Mouse (Mus musculus) heart, embryonic 10.5 days (tissue): ENCODE measurements around the gene C7. TPM values are rescaled to one million over a fixed set of nuclear protein-coding genes. Genes with fewer than 3 reads are reported as not detected.
"Not testable (repeated sequence)": the region's sequence is repeated elsewhere in the genome, so short reads cannot be mapped to it uniquely, and the experiment has no call there.

Source experiments
- DNase-seq: peaks from one replicate; pipeline ENCODE4 v3.0.0-alpha.2; 2017; ENCODE audit warnings: low spot score
- H3K27ac ChIP-seq: fragments of 300-500 bp; sonication (generic); 2 replicates; pipeline ENCODE4 v1.5.1; 2016; ENCODE audit warnings: mild to moderate bottlenecking
- H3K27me3 ChIP-seq: fragments of 300-500 bp; sonication (generic); 2 replicates; pipeline ENCODE4 v1.6.1; 2016; ENCODE audit warnings: mild to moderate bottlenecking; ENCODE audit not compliant: poor library complexity, insufficient read depth, severe bottlenecking
- H3K36me3 ChIP-seq: fragments of 300-500 bp; sonication (generic); 2 replicates; pipeline ENCODE4 v1.6.1; 2016; ENCODE audit warnings: mild to moderate bottlenecking, moderate library complexity
- H3K4me1 ChIP-seq: fragments of 300-500 bp; sonication (generic); 2 replicates; pipeline ENCODE4 v1.6.1; 2016; ENCODE audit warnings: mild to moderate bottlenecking
- H3K4me3 ChIP-seq: fragments of 300-500 bp; sonication (generic); 2 replicates; pipeline ENCODE4 v1.5.1; 2016; ENCODE audit warnings: mild to moderate bottlenecking, moderate library complexity
- H3K9me3 ChIP-seq: fragments of 300-500 bp; sonication (generic); 2 replicates; pipeline ENCODE4 v1.6.1; 2016; ENCODE audit warnings: mild to moderate bottlenecking, moderate library complexity
- WGBS: fragments of 180-500 bp; shearing (Covaris S2); methylation state at CpG from one replicate; pipeline ENCODE4 v1.1.7; 2016; 5-methylcytosine and 5-hydroxymethylcytosine counted together
- polyA plus RNA-seq: library from polyadenylated mRNA; unstranded; fragments of >200 nt; fragmentation: Nextera tagmentation; extraction: Ambion mirVana; gene quantifications from 2 replicates; pipeline ENCODE4 v1.2.1, GENCODE M21; 2016

C7 gene
- polyA plus RNA-seq, 1 experiment from 2014 or later = 0.09 TPM

- WGBS = 76% methylated on average over 1 of the region's 1 CpGs
- no peaks in the 10 kb centered on the region for H3K4me1 ChIP-seq
- H3K4me3 ChIP-seq = no peak overlapping the region
- no peak for DNase-seq
- H3K36me3 ChIP-seq = no peaks in the 10 kb centered on the region
- H3K27ac ChIP-seq = no peak overlapping the region
- no peaks in the 10 kb centered on the region for H3K27me3 ChIP-seq
- H3K9me3 ChIP-seq = no peaks in the 10 kb centered on the region
Observed at GRCm38 (mm10) chr15:5081235-5081634, 17.7 kb upstream of the C7 start.

GRCm38 (mm10) chr15:5068801-5069518 is 5.4 kb upstream of the C7 start:
- Histone ChIP-seq H3K4me3 (0 out of 2 replicates have a peak overlapping the region, but pooled peaks have one; percentile 3), H3K27me3 (no peaks in the 10 kb centered on the region), H3K36me3 (no peaks in the 10 kb centered on the region), H3K4me1 (no peaks in the 10 kb centered on the region), H3K27ac (no peak overlapping the region), H3K9me3 (no peaks in the 10 kb centered on the region)
- DNase-seq = peak; percentile 77
- 31% methylated on average over 15 of the region's 15 CpGs for WGBS

- H3K9me3 ChIP-seq = no peaks in the 10 kb centered on the region
- 0 out of 2 replicates have a peak overlapping the region, but pooled peaks have one; percentile 8 for H3K4me3 ChIP-seq
- no peaks in the 10 kb centered on the region for H3K36me3 ChIP-seq
- no peaks in the 10 kb centered on the region for H3K27me3 ChIP-seq
- peaks cover 4% of the 10 kb centered on the region; the same call in 1 of the 2 replicates for H3K4me1 ChIP-seq
- no peak overlapping the region for H3K27ac ChIP-seq
- DNase-seq = peak; percentile 78
- 28% methylated on average over 11 of the region's 11 CpGs for WGBS
Observed at GRCm38 (mm10) chr15:5045560-5046284, 17.8 kb downstream of the C7 start.

GRCm38 (mm10) chr15:5029256-5029655 is 34.3 kb downstream of the C7 start:
- no peak for DNase-seq
- Histone ChIP-seq H3K27ac (no peak overlapping the region), H3K9me3 (0 out of 2 replicates have a peak, but pooled peaks cover 2% of the 10 kb centered on the region), H3K27me3 (no peaks in the 10 kb centered on the region), H3K4me3 (no peak overlapping the region), H3K36me3 (no peaks in the 10 kb centered on the region), H3K4me1 (no peaks in the 10 kb centered on the region)
- WGBS = 84% methylated on average over 4 of the region's 4 CpGs

- not testable (repeated sequence) for H3K4me3 ChIP-seq, DNase-seq, H3K27me3 ChIP-seq, H3K4me1 ChIP-seq, H3K9me3 ChIP-seq, H3K27ac ChIP-seq, H3K36me3 ChIP-seq
- 83% methylated on average over 14 of the region's 14 CpGs for WGBS
Observed at GRCm38 (mm10) chr15:5023479-5024265, 39.9 kb downstream of the C7 start.

GRCm38 (mm10) chr15:5009644-5010107 is 53.9 kb downstream of the C7 start:
- no peaks in the 10 kb centered on the region for H3K4me1 ChIP-seq
- no peak overlapping the region for H3K4me3 ChIP-seq
- H3K9me3 ChIP-seq = no peaks in the 10 kb centered on the region
- H3K27me3 ChIP-seq = no peaks in the 10 kb centered on the region
- DNase-seq = no peak
- no peaks in the 10 kb centered on the region for H3K36me3 ChIP-seq
- WGBS = 65% methylated on average over 11 of the region's 11 CpGs
- H3K27ac ChIP-seq = no peak overlapping the region

- H3K27ac ChIP-seq = no peak overlapping the region
- no peaks in the 10 kb centered on the region for H3K9me3 ChIP-seq
- H3K36me3 ChIP-seq = no peaks in the 10 kb centered on the region
- DNase-seq = no peak
- 78% methylated on average over 6 of the region's 6 CpGs for WGBS
- no peaks in the 10 kb centered on the region for H3K4me1 ChIP-seq
- no peaks in the 10 kb centered on the region for H3K27me3 ChIP-seq
- H3K4me3 ChIP-seq = no peak overlapping the region
Observed at GRCm38 (mm10) chr15:5003503-5004196, 59.9 kb downstream of the C7 start.

GRCm38 (mm10) chr15:5002903-5003302 is 60.6 kb downstream of the C7 start:
- 14% methylated on average over 2 of the region's 2 CpGs for WGBS

GRCm38 (mm10) chr15:4973355-4973754 is 90.2 kb downstream of the C7 start:
- 85% methylated on average over 1 of the region's 1 CpGs for WGBS
- Histone ChIP-seq H3K4me3 (no peak overlapping the region), H3K9me3 (no peaks in the 10 kb centered on the region), H3K27me3 (no peaks in the 10 kb centered on the region), H3K27ac (no peak overlapping the region), H3K36me3 (no peaks in the 10 kb centered on the region), H3K4me1 (no peaks in the 10 kb centered on the region)
- DNase-seq = no peak

More at GRCm38 (mm10) chr15:5002903-5003302, 60.6 kb downstream of the C7 start:
- Histone ChIP-seq H3K27ac (no peak overlapping the region), H3K36me3 (no peaks in the 10 kb centered on the region), H3K4me3 (no peak overlapping the region), H3K4me1 (no peaks in the 10 kb centered on the region), H3K9me3 (no peaks in the 10 kb centered on the region), H3K27me3 (no peaks in the 10 kb centered on the region)
- no peak for DNase-seq

Other genes with a start within 250 kb of the C7 start
- not detected in 2 replicates for gene Mroh2b, start 165.0 kb downstream of the C7 start, polyA plus RNA-seq
- gene Card6, start 44.8 kb upstream of the C7 start, polyA plus RNA-seq = 1.5 and 2.3 TPM in 2 replicates
- gene Rpl37, start 52.9 kb upstream of the C7 start, polyA plus RNA-seq = 366 and 403 TPM in 2 replicates
- 21.1 and 22.7 TPM in 2 replicates for gene Prkaa1, start 80.1 kb upstream of the C7 start, polyA plus RNA-seq
- gene Ttc33, start 121.8 kb upstream of the C7 start, polyA plus RNA-seq = 30.3 and 34.0 TPM in 2 replicates
- 0.90 and 1.8 TPM in 2 replicates for gene Ptger4, start 180.4 kb upstream of the C7 start, polyA plus RNA-seq